Mouse (Mus musculus): Measurements from ENCODE around the gene Spin2c. TPM values are rescaled to one million over a fixed set of nuclear protein-coding genes. Genes with fewer than 3 reads are reported as not detected.

Gene Spin2c
- total RNA-seq (2012; rRNA removed) (not detected in 2 replicates), total RNA-seq (2014; rRNA removed) (not detected in 2 replicates), polyA plus RNA-seq (2012; ENCODE audit: insufficient read length, low read depth) (not detected in 2 replicates)

- dilution Hi-C loops (cut with MboI; ENCODE audit: extremely low pct_ligation_motif_present, extremely low pct_unique_long_range_greater_than_20kb, low sequenced_read_pairs) (no loop called here), in situ Hi-C loops (cut with MboI; ENCODE audit: low pct_ligation_motif_present, low pct_unique_long_range_greater_than_20kb, low sequenced_read_pairs) (no loop called here)
- Histone ChIP-seq H3K4me2 (ENCODE audit: insufficient read depth, low read depth, poor library complexity, severe bottlenecking) (no peak within 1 kb of the TSS), H3K79me2 (replicated peaks; ENCODE audit: control insufficient read depth, extremely low read depth, insufficient read depth, poor library complexity, severe bottlenecking) (no peaks in the 10 kb centered on the region), H3K9ac (ENCODE audit: insufficient read depth, low read depth) (no peak within 1 kb of the TSS), H3K9me3 (replicated peaks; ENCODE audit: low read length) (no peaks in the 10 kb centered on the region), H3K27me3 (replicated peaks) (no peaks in the 10 kb centered on the region), H3K4me3 (replicated peaks in 1 of 3; ENCODE audit: low read depth in 2 of 3, low read length in 2 of 3, poor library complexity in 1 of 3) (no peak within 1 kb of the TSS), H3K27ac (ENCODE audit: insufficient read depth, low read depth) (no peak within 1 kb of the TSS), H3K36me3 (replicated peaks in 1 of 2; ENCODE audit: control insufficient read depth in 1 of 2, insufficient read depth in 1 of 2, low read length in 1 of 2) (no peaks in the 10 kb centered on the region), H3K4me1 (ENCODE audit: control insufficient read depth in 1 of 2, insufficient read depth in 2 of 2) (no peaks in the 10 kb centered on the region)
- TF ChIP-seq ZKSCAN1 (IDR thresholded peaks at IDR 0.05; ENCODE audit: borderline replicate concordance, low read depth, low read length), result no peak
- no peak for DNase-seq (ENCODE audit: extremely low read depth)
Observed at GRCm38 (mm10) chrX:153831951-153832561, at the start of gene Spin2c. Gene Spin2c, plus strand, starts transcription at chrX:153832225.

- Histone ChIP-seq H3K36me3 (replicated peaks in 1 of 2; ENCODE audit: control insufficient read depth in 1 of 2, insufficient read depth in 1 of 2, low read length in 1 of 2) (no peaks in the 10 kb centered on the region), H3K4me2 (ENCODE audit: insufficient read depth, low read depth, poor library complexity, severe bottlenecking) (no peak overlapping the region), H3K9ac (ENCODE audit: insufficient read depth, low read depth) (no peak overlapping the region), H3K79me2 (replicated peaks; ENCODE audit: control insufficient read depth, extremely low read depth, insufficient read depth, poor library complexity, severe bottlenecking) (no peaks in the 10 kb centered on the region), H3K4me1 (ENCODE audit: control insufficient read depth in 1 of 2, insufficient read depth in 2 of 2) (no peaks in the 10 kb centered on the region), H3K4me3 (replicated peaks in 1 of 3; ENCODE audit: low read depth in 2 of 3, low read length in 2 of 3, poor library complexity in 1 of 3) (no peak overlapping the region), H3K9me3 (replicated peaks; ENCODE audit: low read length) (no peaks in the 10 kb centered on the region), H3K27me3 (replicated peaks) (no peaks in the 10 kb centered on the region), H3K27ac (ENCODE audit: insufficient read depth, low read depth) (no peak overlapping the region)
- dilution Hi-C loops (cut with MboI; ENCODE audit: extremely low pct_ligation_motif_present, extremely low pct_unique_long_range_greater_than_20kb, low sequenced_read_pairs) (no loop called here), in situ Hi-C loops (cut with MboI; ENCODE audit: low pct_ligation_motif_present, low pct_unique_long_range_greater_than_20kb, low sequenced_read_pairs) (no loop called here)
- TF ChIP-seq CHD2 (IDR thresholded peaks at IDR 0.05; ENCODE audit: low read length) (no peak), RAD21 (IDR thresholded peaks at IDR 0.05; ENCODE audit: low read depth, low read length) (no peak), KAT2A (IDR thresholded peaks at IDR 0.05; ENCODE audit: insufficient replicate concordance, low read length) (no peak), ETS1 (conservative IDR thresholded peaks at IDR 0.05; ENCODE audit: low read depth, low read length) (no peak), USF2 (conservative IDR thresholded peaks at IDR 0.05; ENCODE audit: low read depth, low read length) (no peak), CHD1 (IDR thresholded peaks at IDR 0.05; ENCODE audit: low read depth, low read length) (no peak), UBTF (IDR thresholded peaks at IDR 0.05; ENCODE audit: low read depth, low read length) (no peak), ZNF384 (IDR thresholded peaks at IDR 0.05; ENCODE audit: low read depth, low read length) (no peak), SIN3A (IDR thresholded peaks at IDR 0.05; ENCODE audit: low read length) (no peak), ELF1 (IDR thresholded peaks at IDR 0.05; ENCODE audit: low read depth, low read length) (no peak), MXI1 (IDR thresholded peaks at IDR 0.05; ENCODE audit: low read depth, low read length) (no peak), MAX (IDR thresholded peaks at IDR 0.05; ENCODE audit: low read length) (no peak), E2F4 (IDR thresholded peaks at IDR 0.05; ENCODE audit: insufficient replicate concordance, low read depth, low read length) (no peak), NELFE (IDR thresholded peaks at IDR 0.05; ENCODE audit: low read depth, low read length) (no peak), CTCF (conservative IDR thresholded peaks at IDR 0.05 in 1 of 2, IDR thresholded peaks at IDR 0.05 in 1 of 2; ENCODE audit: low read depth in 2 of 2, low read length in 2 of 2) (no peak)
- no peak for DNase-seq (ENCODE audit: extremely low read depth)
Observed at GRCm38 (mm10) chrX:153832606-153833005, 581 bp downstream of the Spin2c start.

Other genes starting within 250 kb of the Spin2c start
- not detected in 2 replicates for gene Kctd12b, start 135.8 kb upstream of the Spin2c start, total RNA-seq (2012; rRNA removed)
- not detected in 2 replicates for gene Kctd12b, start 135.8 kb upstream of the Spin2c start, total RNA-seq (2014; rRNA removed)
- gene Kctd12b, start 135.8 kb upstream of the Spin2c start, polyA plus RNA-seq (2012; ENCODE audit: insufficient read length, low read depth), result not detected in 2 replicates
- not detected in 2 replicates for gene Nbdy, start 108.6 kb upstream of the Spin2c start, total RNA-seq (2012; rRNA removed)
- gene Nbdy, start 108.6 kb upstream of the Spin2c start, total RNA-seq (2014; rRNA removed), result not detected in 2 replicates
- not detected in 2 replicates for gene Nbdy, start 108.6 kb upstream of the Spin2c start, polyA plus RNA-seq (2012; ENCODE audit: insufficient read length, low read depth)
- not detected in 2 replicates for gene Samt1, start 180.4 kb downstream of the Spin2c start, total RNA-seq (2012; rRNA removed)
- not detected in 2 replicates for gene Samt1, start 180.4 kb downstream of the Spin2c start, total RNA-seq (2014; rRNA removed)
- not detected in 2 replicates for gene Samt1, start 180.4 kb downstream of the Spin2c start, polyA plus RNA-seq (2012; ENCODE audit: insufficient read length, low read depth)
- gene 4921511M17Rik, start 201.6 kb downstream of the Spin2c start, total RNA-seq (2012; rRNA removed), result not detected in 2 replicates
- gene 4921511M17Rik, start 201.6 kb downstream of the Spin2c start, total RNA-seq (2014; rRNA removed), result not detected in 2 replicates
- gene 4921511M17Rik, start 201.6 kb downstream of the Spin2c start, polyA plus RNA-seq (2012; ENCODE audit: insufficient read length, low read depth), result not detected in 2 replicates
- not detected in 2 replicates for gene Gm10057, start 222.8 kb downstream of the Spin2c start, total RNA-seq (2012; rRNA removed)
- gene Gm10057, start 222.8 kb downstream of the Spin2c start, total RNA-seq (2014; rRNA removed), result not detected in 2 replicates
- not detected in 2 replicates for gene Gm10057, start 222.8 kb downstream of the Spin2c start, polyA plus RNA-seq (2012; ENCODE audit: insufficient read length, low read depth)